Mouse (Mus musculus) MEL (cell line): ENCODE data around the gene Pom121. TPM values are rescaled to one million over a fixed set of nuclear protein-coding genes. Genes with fewer than 3 reads are reported as not detected.
A peak's percentile ranks its signal among the peaks of the same experiment; 100 is the strongest.

Source experiments
- DNase-seq: peaks from one replicate; pipeline ENCODE4 v3.0.0; 2011; ENCODE audit warnings: low read depth, low spot score
- H3K27ac ChIP-seq: 2 replicates; pipeline ENCODE4 v1.5.1; 2012; ENCODE audit warnings: low read depth, mild to moderate bottlenecking, control low read depth, low read length, moderate library complexity; ENCODE audit not compliant: control insufficient read depth
- H3K27me3 ChIP-seq, 2 experiments: fragments of 150-350 bp in 1 of 2; sonication (generic) in 1 of 2; 2 replicates each; pipeline ENCODE4 v1.6.1; 2012; ENCODE audit warnings: low read length in 2 of 2, mild to moderate bottlenecking in 2 of 2, improper control_type of control experiment in 1 of 2, moderate library complexity in 1 of 2; ENCODE audit not compliant: insufficient read depth in 2 of 2, control insufficient read depth in 1 of 2
- H3K36me3 ChIP-seq, 2 experiments: 2 replicates each; pipeline ENCODE4 v1.6.1; 2012 to 2014; ENCODE audit warnings: low read length in 2 of 2, improper control_type of control experiment in 1 of 2, inconsistent platforms in 1 of 2, mild to moderate bottlenecking in 1 of 2; ENCODE audit not compliant: insufficient read depth in 2 of 2, control insufficient read depth in 1 of 2
- H3K4me1 ChIP-seq, 2 experiments: fragments of 150-350 bp in 1 of 2; sonication (generic) in 1 of 2; 2 replicates each; pipeline ENCODE4 v1.6.1; 2012; ENCODE audit warnings: low read length in 2 of 2, improper control_type of control experiment in 1 of 2, mild to moderate bottlenecking in 1 of 2; ENCODE audit not compliant: insufficient read depth in 2 of 2, control insufficient read depth in 1 of 2
- H3K4me3 ChIP-seq, 2 experiments: fragments of 150-350 bp in 1 of 2; sonication (generic) in 1 of 2; 2 replicates each; pipeline ENCODE4 v1.5.1; 2012; ENCODE audit warnings: low read depth in 2 of 2, low read length in 2 of 2, mild to moderate bottlenecking in 2 of 2, moderate library complexity in 2 of 2, control low read depth in 1 of 2, improper control_type of control experiment in 1 of 2; ENCODE audit not compliant: control insufficient read depth in 1 of 2, insufficient read depth in 1 of 2
- H3K79me2 ChIP-seq: 2 replicates; pipeline ENCODE4 v1.6.1; 2012; ENCODE audit warnings: mild to moderate bottlenecking, low read length, moderate library complexity; ENCODE audit not compliant: control insufficient read depth, poor library complexity, insufficient read depth
- H3K9ac ChIP-seq: 2 replicates; pipeline ENCODE4 v1.6.1; 2012; ENCODE audit warnings: low read depth, mild to moderate bottlenecking, control low read depth, low read length, moderate library complexity; ENCODE audit not compliant: control insufficient read depth, poor library complexity, severe bottlenecking
- H3K9me3 ChIP-seq: fragments of 150-350 bp; sonication (generic); replicated peaks from 2 replicates; pipeline ENCODE4 v1.6.1; 2012; ENCODE audit warnings: mild to moderate bottlenecking, low read length, improper control_type of control experiment, moderate library complexity; ENCODE audit not compliant: insufficient read depth
- CHD1 ChIP-seq: IDR thresholded peaks from 2 replicates; pipeline ENCODE4 v1.6.1; 2012; ENCODE audit warnings: low read depth, mild to moderate bottlenecking, inconsistent platforms, low read length, improper control_type of control experiment
- CTCF ChIP-seq, 3 experiments: IDR thresholded peaks in 2 of 3; conservative IDR thresholded peaks in 1 of 3; 2 replicates each; pipeline ENCODE4 v1.5.1; 2011 to 2012; ENCODE audit warnings: low read length in 3 of 3, low read depth in 2 of 3, mild to moderate bottlenecking in 2 of 3, improper control_type of control experiment in 1 of 3, inconsistent platforms in 1 of 3, mixed read lengths in 1 of 3, moderate library complexity in 1 of 3; ENCODE audit not compliant: control insufficient read depth in 1 of 3, insufficient read depth in 1 of 3, poor library complexity in 1 of 3, severe bottlenecking in 1 of 3
- ELF1 ChIP-seq: IDR thresholded peaks from 2 replicates; pipeline ENCODE4 v1.6.1; 2014; ENCODE audit warnings: low read depth, mild to moderate bottlenecking, inconsistent platforms, low read length, improper control_type of control experiment, moderate library complexity
- EP300 ChIP-seq, 2 experiments: IDR thresholded peaks; 2 replicates each; pipeline ENCODE4 v1.6.1; 2011; ENCODE audit warnings: improper control_type of control experiment in 2 of 2, low read length in 2 of 2, low read depth in 1 of 2, mild to moderate bottlenecking in 1 of 2
- ETS1 ChIP-seq: IDR thresholded peaks from 2 replicates; pipeline ENCODE4 v1.6.1; 2012; ENCODE audit warnings: low read depth, mild to moderate bottlenecking, inconsistent platforms, low read length, improper control_type of control experiment, moderate library complexity
- GABPA ChIP-seq: IDR thresholded peaks from 2 replicates; pipeline ENCODE4 v1.6.1; 2012; ENCODE audit warnings: low read depth, mild to moderate bottlenecking, inconsistent platforms, low read length, improper control_type of control experiment, moderate library complexity
- JUND ChIP-seq: IDR thresholded peaks from 2 replicates; pipeline ENCODE4 v1.6.1; 2011; ENCODE audit warnings: low read depth, mild to moderate bottlenecking, improper control_type of control experiment, low read length
- MAX ChIP-seq: IDR thresholded peaks from 2 replicates; pipeline ENCODE4 v1.6.1; 2011; ENCODE audit warnings: low read length, improper control_type of control experiment
- MYC ChIP-seq: IDR thresholded peaks from 2 replicates; pipeline ENCODE4 v1.6.1; 2011; ENCODE audit warnings: low read depth, mild to moderate bottlenecking, low read length, improper control_type of control experiment, moderate library complexity
- RAD21 ChIP-seq: IDR thresholded peaks from 2 replicates; pipeline ENCODE4 v1.6.1; 2011; ENCODE audit warnings: mild to moderate bottlenecking, low read depth, low read length, improper control_type of control experiment
- SMC3 ChIP-seq: IDR thresholded peaks from 2 replicates; pipeline ENCODE4 v1.6.1; 2011; ENCODE audit warnings: low read depth, low read length, improper control_type of control experiment
- TCF12 ChIP-seq: IDR thresholded peaks from 2 replicates; pipeline ENCODE4 v1.6.1; 2014; ENCODE audit warnings: low read depth, mild to moderate bottlenecking, inconsistent platforms, low read length, improper control_type of control experiment, moderate library complexity
- USF2 ChIP-seq, 2 experiments: IDR thresholded peaks; 2 replicates each; pipeline ENCODE4 v1.6.1; 2011 to 2012; ENCODE audit warnings: improper control_type of control experiment in 2 of 2, low read length in 2 of 2, borderline replicate concordance in 1 of 2, inconsistent platforms in 1 of 2, low read depth in 1 of 2, mild to moderate bottlenecking in 1 of 2; ENCODE audit not compliant: insufficient read depth in 1 of 2
- polyA plus RNA-seq, 2 experiments: library from polyadenylated mRNA; stranded (reverse) in 1 of 2; unstranded in 1 of 2; fragments of >175 nt in 1 of 2; fragments of >200 nt in 1 of 2; gene quantifications; 2 replicates each; pipeline versions ENCODE4 v1.2.1 to v1.2.4; 2012; ENCODE audit warnings: low replicate concordance in 2 of 2, low read depth in 1 of 2; ENCODE audit not compliant: insufficient read length in 2 of 2, insufficient read depth in 1 of 2, missing spikeins in 1 of 2
- total RNA-seq: library from RNA; depleted of rRNA; stranded (reverse); fragments of 300-350 nt; gene quantifications from 2 replicates; pipeline ENCODE4 v1.2.3, GENCODE M21; 2012

Pom121 gene
- total and polyA plus RNA-seq, 3 experiments, result 10.2 to 81.1 (median 51.8) TPM

DNA sequence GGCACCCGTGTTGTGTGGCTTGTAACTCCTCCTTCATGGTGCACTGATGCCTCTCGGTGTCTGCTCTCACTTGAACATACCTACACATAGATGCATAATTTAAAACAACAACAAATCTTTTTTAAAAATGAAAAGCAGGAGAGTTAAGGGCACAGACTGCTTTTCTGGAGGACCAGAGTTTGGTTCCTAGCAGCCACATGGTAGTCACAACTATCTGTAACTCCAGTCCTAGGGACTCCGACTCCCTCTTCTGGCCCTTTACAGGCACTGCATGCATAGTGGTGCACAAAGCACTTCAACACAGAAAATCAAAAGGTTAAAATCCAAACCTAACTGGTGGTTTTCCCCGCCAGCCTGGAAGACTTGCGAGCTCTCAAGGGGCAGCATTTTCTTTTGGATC lies 20.7 kb downstream of the Pom121 start:
- peak; percentile 61 for DNase-seq
- Histone ChIP-seq H3K4me1 (peaks cover 0 to 4% of the 10 kb centered on the region in 2 experiments; a peak in 3 of 4 replicates), H3K36me3 (peaks cover 2 to 4% of the 10 kb centered on the region in 2 experiments; a peak in 2 of 4 replicates), H3K4me3 (no peak overlapping the region), H3K27ac (no peak overlapping the region), H3K79me2 (peaks cover 19% of the 10 kb centered on the region), H3K27me3 (no peaks in the 10 kb centered on the region), H3K9me3 (no peaks in the 10 kb centered on the region), H3K9ac (no peak overlapping the region)
- peak; percentile 1; the same call in 1 of the 2 replicates for TF ChIP-seq RAD21
- TF ChIP-seq JUND, result no peak
- TF ChIP-seq CTCF (IDR thresholded peaks at IDR 0.05 in 2 of 3, conservative IDR thresholded peaks at IDR 0.05 in 1 of 3; ENCODE audit: control insufficient read depth in 1 of 3, insufficient read depth in 1 of 3, low read depth in 2 of 3, low read length in 3 of 3, poor library complexity in 1 of 3, severe bottlenecking in 1 of 3), result peak; percentile 32 to 53 (median 50); a peak in 5 of 6 replicates
- 0 out of 2 replicates have a peak, but pooled peaks have one; percentile 7 for TF ChIP-seq SMC3
- no peak for TF ChIP-seq USF2 (IDR thresholded peaks at IDR 0.05; ENCODE audit: borderline replicate concordance in 1 of 2, insufficient read depth in 1 of 2, low read depth in 1 of 2, low read length in 2 of 2)
- no peak for TF ChIP-seq MYC
- TF ChIP-seq MAX, result no peak

DNA sequence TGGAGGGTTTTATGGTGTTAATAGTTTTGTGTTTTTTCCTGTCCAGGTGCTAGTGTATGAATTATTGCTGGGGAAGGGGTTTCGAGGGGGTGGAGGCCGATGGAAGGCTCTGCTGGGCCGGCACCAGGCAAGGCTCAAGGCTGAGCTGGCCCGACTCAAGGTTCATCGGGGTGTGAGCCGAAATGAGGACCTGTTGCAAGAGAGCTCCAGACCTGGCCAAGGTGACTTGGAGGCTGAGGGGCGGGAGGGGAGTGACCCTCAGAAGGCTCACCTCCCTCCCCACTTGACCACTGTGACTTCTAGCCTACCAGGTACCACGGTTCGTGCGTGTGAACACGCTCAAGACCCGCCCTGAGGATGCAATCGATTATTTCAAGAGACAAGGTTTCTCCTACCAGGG lies 23.2 kb downstream of the Pom121 start:
- Histone ChIP-seq H3K4me3 (no peak overlapping the region), H3K36me3 (peaks cover 2 to 4% of the 10 kb centered on the region in 2 experiments; a peak in 2 of 4 replicates), H3K9ac (no peak overlapping the region), H3K4me1 (peaks cover 0 to 4% of the 10 kb centered on the region in 2 experiments; a peak in 3 of 4 replicates), H3K9me3 (no peaks in the 10 kb centered on the region), H3K79me2 (peaks cover 19% of the 10 kb centered on the region), H3K27me3 (no peaks in the 10 kb centered on the region), H3K27ac (no peak overlapping the region)
- no peak for DNase-seq
- TF ChIP-seq GABPA, result no peak
- TF ChIP-seq TCF12, result no peak
- TF ChIP-seq ELF1, result no peak
- TF ChIP-seq EP300 (IDR thresholded peaks at IDR 0.05; ENCODE audit: low read depth in 1 of 2, low read length in 2 of 2), result no peak
- TF ChIP-seq CTCF (IDR thresholded peaks at IDR 0.05 in 2 of 3, conservative IDR thresholded peaks at IDR 0.05 in 1 of 3; ENCODE audit: control insufficient read depth in 1 of 3, insufficient read depth in 1 of 3, low read depth in 2 of 3, low read length in 3 of 3, poor library complexity in 1 of 3, severe bottlenecking in 1 of 3), result no peak
- no peak for TF ChIP-seq ETS1
- no peak for TF ChIP-seq CHD1
